Mouse (Mus musculus) kidney, adult 2 months (tissue): ENCODE measurements around the gene Spats2.
"Not testable (repeated sequence)": the region's sequence is repeated elsewhere in the genome, so short reads cannot be mapped to it uniquely, and the experiment has no call there.

ENCODE experiments used
- CTCF ChIP-seq: fragments of 200-500 bp; conservative IDR thresholded peaks from 2 replicates; pipeline ENCODE4 v1.5.1; 2011; ENCODE audit warnings: low read depth, mild to moderate bottlenecking, control low read depth, low read length, moderate library complexity, mixed read lengths; ENCODE audit not compliant: insufficient read depth, insufficient read length
- POLR2A ChIP-seq: fragments of 200-500 bp; IDR thresholded peaks from one replicate; pipeline ENCODE4 v1.6.1; 2011; ENCODE audit warnings: low read depth, low read length, control low read depth

DNA sequence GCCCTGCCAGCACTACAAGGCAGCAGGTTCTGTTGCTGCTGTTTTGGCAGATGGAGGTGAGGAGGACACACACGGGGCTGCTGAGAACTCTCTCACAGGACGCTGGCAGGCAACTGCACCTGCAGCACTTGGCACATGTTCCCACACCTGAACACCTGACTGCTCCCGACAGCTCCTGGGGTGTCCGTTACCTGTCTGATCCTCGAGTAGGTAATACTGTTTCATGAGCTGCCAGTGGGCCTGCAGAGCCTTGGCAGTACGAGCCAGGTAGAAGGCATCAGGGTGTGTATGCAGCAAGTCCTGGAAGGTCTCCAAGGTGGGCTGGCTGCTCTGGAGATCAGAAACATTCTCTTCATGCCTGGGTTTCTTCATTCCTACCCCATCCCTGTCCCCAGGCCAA is 121.0 kb downstream of the Spats2 start:
- TF ChIP-seq POLR2A, CTCF: not testable (repeated sequence)
